Mouse (Mus musculus) thymus, adult 2 months (tissue): ENCODE results near the gene Nat9. TPM values are rescaled to one million over a fixed set of nuclear protein-coding genes. Genes with fewer than 3 reads are reported as not detected.

ENCODE experiments used
- DNase-seq: peaks from one replicate; pipeline ENCODE4 v3.0.0; 2021
- H3K27ac ChIP-seq: fragments of 200-500 bp; 2 replicates; pipeline ENCODE4 v1.5.1; 2012; ENCODE audit warnings: low read length, control low read depth; ENCODE audit not compliant: control insufficient read depth, insufficient read depth
- H3K27me3 ChIP-seq: fragments of 200-500 bp; 2 replicates; pipeline ENCODE4 v1.6.1; 2012; ENCODE audit warnings: mild to moderate bottlenecking, low read length, moderate library complexity, mixed read lengths; ENCODE audit not compliant: control insufficient read depth, insufficient read depth
- H3K36me3 ChIP-seq: fragments of 200-500 bp; 2 replicates; pipeline ENCODE4 v1.6.1; 2012; ENCODE audit warnings: mild to moderate bottlenecking, low read length, moderate library complexity; ENCODE audit not compliant: control insufficient read depth, insufficient read depth
- H3K4me1 ChIP-seq: fragments of 200-500 bp; replicated peaks from 2 replicates; pipeline ENCODE4 v1.6.1; 2012; ENCODE audit warnings: low read length; ENCODE audit not compliant: control insufficient read depth, insufficient read depth
- H3K4me3 ChIP-seq: fragments of 200-500 bp; 2 replicates; pipeline ENCODE4 v1.5.1; 2012; ENCODE audit warnings: mild to moderate bottlenecking, low read length, control low read depth, moderate library complexity; ENCODE audit not compliant: control insufficient read depth, insufficient read depth
- CTCF ChIP-seq: fragments of 200-500 bp; IDR thresholded peaks from 2 replicates; pipeline ENCODE4 v1.5.1; 2012; ENCODE audit warnings: mild to moderate bottlenecking, control low read depth, low read length, moderate library complexity, borderline replicate concordance; ENCODE audit not compliant: control insufficient read depth, poor library complexity, insufficient read depth; ENCODE audit errors: extremely low read depth
- POLR2A ChIP-seq: fragments of 200-500 bp; IDR thresholded peaks from 2 replicates; pipeline ENCODE4 v1.6.1; 2012; ENCODE audit warnings: mild to moderate bottlenecking, low read length, control low read depth, moderate library complexity; ENCODE audit not compliant: control insufficient read depth, poor library complexity, insufficient read depth; ENCODE audit errors: extremely low read depth
- WGBS: fragments of 180-500 bp; shearing (Covaris S2); methylation state at CpG from one replicate; pipeline ENCODE4 v1.1.7; 2018; 5-methylcytosine and 5-hydroxymethylcytosine counted together
- polyA plus RNA-seq: library from polyadenylated mRNA; depleted of rRNA; stranded (reverse); fragments of >200 nt; gene quantifications from 2 replicates; pipeline ENCODE4 v1.2.3, GENCODE M21; 2012

The Nat9 gene
- polyA plus RNA-seq, 1 experiment, result 11.8 TPM

GRCm38 (mm10) chr11:115217439-115218410 lies 30.1 kb upstream of the Nat9 start:
- H3K4me1 ChIP-seq, result peaks cover 4% of the 10 kb centered on the region
- H3K36me3 ChIP-seq, result no peaks in the 10 kb centered on the region
- no peaks in the 10 kb centered on the region for H3K27me3 ChIP-seq
- no peak overlapping the region for H3K27ac ChIP-seq
- 47% methylated on average over 18 of the region's 18 CpGs for WGBS
- H3K4me3 ChIP-seq, result no peak overlapping the region
- TF ChIP-seq CTCF (no peak), POLR2A (no peak)
- DNase-seq, result no peak

- DNase-seq, result no peak
- H3K27ac ChIP-seq, result no peak overlapping the region
- no peak overlapping the region for H3K4me3 ChIP-seq
- H3K27me3 ChIP-seq, result no peaks in the 10 kb centered on the region
- WGBS, result 89% methylated on average over 5 of the region's 5 CpGs
- peaks cover 11% of the 10 kb centered on the region for H3K4me1 ChIP-seq
- H3K36me3 ChIP-seq, result no peaks in the 10 kb centered on the region
- TF ChIP-seq CTCF (no peak), POLR2A (no peak)
Measured at GRCm38 (mm10) chr11:115215123-115215522, 27.5 kb upstream of the Nat9 start.

- DNase-seq, result no peak
- Histone ChIP-seq H3K36me3 (no peaks in the 10 kb centered on the region), H3K27ac (no peak overlapping the region), H3K4me3 (no peak overlapping the region), H3K27me3 (no peaks in the 10 kb centered on the region), H3K4me1 (peaks cover 16% of the 10 kb centered on the region)
- WGBS, result 93% methylated on average over 13 of the region's 13 CpGs
- TF ChIP-seq POLR2A (no peak), CTCF (no peak)
Measured at GRCm38 (mm10) chr11:115212116-115212515, 24.5 kb upstream of the Nat9 start.

- Histone ChIP-seq H3K36me3 (0 out of 2 replicates have a peak, but pooled peaks cover 6% of the 10 kb centered on the region), H3K27ac (no peak overlapping the region), H3K4me3 (no peak overlapping the region), H3K27me3 (no peaks in the 10 kb centered on the region), H3K4me1 (peaks cover 16% of the 10 kb centered on the region)
- TF ChIP-seq CTCF (no peak), POLR2A (no peak)
- 95% methylated on average over 7 of the region's 7 CpGs for WGBS
- no peak for DNase-seq
Measured at GRCm38 (mm10) chr11:115209958-115210357, 22.3 kb upstream of the Nat9 start.

GRCm38 (mm10) chr11:115208776-115209732 lies 21.4 kb upstream of the Nat9 start:
- WGBS, result 79% methylated on average over 25 of the region's 25 CpGs
- Histone ChIP-seq H3K27me3 (no peaks in the 10 kb centered on the region), H3K36me3 (0 out of 2 replicates have a peak, but pooled peaks cover 6% of the 10 kb centered on the region)

GRCm38 (mm10) chr11:115208126-115208525 lies 20.5 kb upstream of the Nat9 start:
- no peak overlapping the region for H3K4me3 ChIP-seq
- no peak overlapping the region for H3K27ac ChIP-seq
- peaks cover 16% of the 10 kb centered on the region for H3K4me1 ChIP-seq
- H3K27me3 ChIP-seq, result no peaks in the 10 kb centered on the region
- 97% methylated on average over 12 of the region's 12 CpGs for WGBS
- 0 out of 2 replicates have a peak, but pooled peaks cover 6% of the 10 kb centered on the region for H3K36me3 ChIP-seq
- TF ChIP-seq POLR2A (no peak), CTCF (no peak)
- no peak for DNase-seq

More at GRCm38 (mm10) chr11:115208776-115209732, 21.4 kb upstream of the Nat9 start:
- no peak for DNase-seq
- Histone ChIP-seq H3K4me1 (peaks cover 16% of the 10 kb centered on the region), H3K4me3 (no peak overlapping the region), H3K27ac (no peak overlapping the region)
- TF ChIP-seq CTCF, result no peak
- TF ChIP-seq POLR2A, result no peak
